Mouse (Mus musculus) limb, embryonic 11.5 days (tissue): ENCODE data around the gene Slc39a1. TPM values are rescaled to one million over a fixed set of nuclear protein-coding genes. Genes with fewer than 3 reads are reported as not detected.
A peak's percentile ranks its signal among the peaks of the same experiment; 100 is the strongest.

Experiments
- ATAC-seq: fragments of 200-750 bp; cut with Nextera tagmentation; 2 replicates; pipeline ENCODE4 v1.8.0; 2017; ENCODE audit warnings: low read depth; ENCODE audit not compliant: insufficient number of reproducible peaks, low FRiP score, low TSS enrichment
- DNase-seq: peaks from one replicate; pipeline ENCODE4 v3.0.0-alpha.2; 2015; ENCODE audit warnings: low spot score
- H3K27ac ChIP-seq: fragments of 300-500 bp; sonication (generic); replicated peaks from 2 replicates; pipeline ENCODE4 v1.5.1; 2014; ENCODE audit warnings: low read depth, mild to moderate bottlenecking, low read length
- H3K27me3 ChIP-seq: fragments of 300-500 bp; sonication (generic); 2 replicates; pipeline ENCODE4 v1.6.1; 2014; ENCODE audit warnings: mild to moderate bottlenecking, low read length, mixed read lengths; ENCODE audit not compliant: control insufficient read depth, insufficient read depth
- H3K36me3 ChIP-seq: fragments of 300-500 bp; sonication (generic); 2 replicates; pipeline ENCODE4 v1.6.1; 2014; ENCODE audit warnings: mild to moderate bottlenecking, low read length, moderate library complexity, mixed read lengths; ENCODE audit not compliant: control insufficient read depth, insufficient read depth
- H3K4me1 ChIP-seq: fragments of 300-500 bp; sonication (generic); 2 replicates; pipeline ENCODE4 v1.6.1; 2014; ENCODE audit warnings: low read length, mixed read lengths; ENCODE audit not compliant: control insufficient read depth, insufficient read depth
- H3K4me2 ChIP-seq: fragments of 300-500 bp; sonication (generic); 2 replicates; pipeline ENCODE4 v1.6.1; 2014; ENCODE audit warnings: low read depth, mild to moderate bottlenecking, moderate library complexity; ENCODE audit not compliant: severe bottlenecking
- H3K4me3 ChIP-seq: fragments of 300-500 bp; sonication (generic); 2 replicates; pipeline ENCODE4 v1.5.1; 2014; ENCODE audit warnings: low read depth, low read length
- H3K9ac ChIP-seq: fragments of 300-500 bp; sonication (generic); 2 replicates; pipeline ENCODE4 v1.6.1; 2014; ENCODE audit warnings: mild to moderate bottlenecking, low read length
- H3K9me3 ChIP-seq: fragments of 300-500 bp; sonication (generic); 2 replicates; pipeline ENCODE4 v1.6.1; 2016; ENCODE audit warnings: low read length; ENCODE audit not compliant: control insufficient read depth
- WGBS: fragments of 180-500 bp; shearing (Covaris S2); extraction: QIAGEN DNeasy Blood & Tissue Kit; methylation state at CpG from one replicate; pipeline ENCODE4 v1.1.7; 2014; 5-methylcytosine and 5-hydroxymethylcytosine counted together
- polyA plus RNA-seq: library from polyadenylated mRNA; unstranded; fragments of >200 nt; fragmentation: Nextera tagmentation; extraction: Ambion mirVana; gene quantifications from 2 replicates; pipeline ENCODE4 v1.2.1, GENCODE M21; 2014

Slc39a1 gene
- polyA plus RNA-seq, 1 experiment from 2014 or later = 58.3 TPM

GRCm38 (mm10) chr3:90224331-90224730 is 23.6 kb upstream of the Slc39a1 start:
- peaks cover 6% of the 10 kb centered on the region; the same call in 1 of the 2 replicates for H3K36me3 ChIP-seq
- H3K4me3 ChIP-seq = no peak overlapping the region
- DNase-seq (no peak), ATAC-seq (no peak)
- no peak overlapping the region for H3K9ac ChIP-seq
- WGBS = 78% methylated on average over 10 of the region's 10 CpGs
- H3K4me2 ChIP-seq = no peak overlapping the region
- no peak overlapping the region for H3K27ac ChIP-seq
- no peaks in the 10 kb centered on the region for H3K9me3 ChIP-seq
- no peaks in the 10 kb centered on the region for H3K4me1 ChIP-seq
- H3K27me3 ChIP-seq = no peaks in the 10 kb centered on the region

DNA sequence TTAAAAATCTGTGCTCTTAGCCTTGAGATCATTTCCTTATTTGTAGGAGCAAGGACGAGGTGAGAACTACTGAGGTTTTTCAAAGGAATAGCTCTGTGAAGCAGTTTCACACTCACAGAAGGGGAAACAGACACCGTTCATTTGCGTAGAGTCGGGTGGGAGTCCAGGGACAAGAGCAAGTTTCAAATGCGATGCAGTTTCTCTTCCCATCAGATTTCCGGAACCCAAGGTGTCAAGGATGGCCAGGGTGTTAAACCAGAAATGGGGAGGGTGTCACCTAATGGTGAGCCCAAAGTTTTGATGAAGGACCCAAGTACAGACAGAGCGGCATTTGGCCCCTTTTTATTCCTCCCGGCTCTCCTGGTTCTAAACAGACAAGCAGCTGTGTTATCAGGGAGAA is 16.9 kb upstream of the Slc39a1 start:
- no peak for DNase-seq
- Histone ChIP-seq H3K4me2 (peak overlapping the region; percentile 73), H3K4me3 (peak overlapping the region; percentile 66), H3K4me1 (peaks cover 2% of the 10 kb centered on the region; the same call in 1 of the 2 replicates), H3K27ac (no peak overlapping the region; the same call in 1 of the 2 replicates), H3K27me3 (no peaks in the 10 kb centered on the region), H3K9me3 (no peaks in the 10 kb centered on the region), H3K9ac (peak overlapping the region; percentile 83), H3K36me3 (peaks cover 2% of the 10 kb centered on the region; the same call in 1 of the 2 replicates)
- 9% methylated on average over 8 of the region's 8 CpGs for whole genome bisulfite sequencing
- ATAC-seq = no peak

DNA sequence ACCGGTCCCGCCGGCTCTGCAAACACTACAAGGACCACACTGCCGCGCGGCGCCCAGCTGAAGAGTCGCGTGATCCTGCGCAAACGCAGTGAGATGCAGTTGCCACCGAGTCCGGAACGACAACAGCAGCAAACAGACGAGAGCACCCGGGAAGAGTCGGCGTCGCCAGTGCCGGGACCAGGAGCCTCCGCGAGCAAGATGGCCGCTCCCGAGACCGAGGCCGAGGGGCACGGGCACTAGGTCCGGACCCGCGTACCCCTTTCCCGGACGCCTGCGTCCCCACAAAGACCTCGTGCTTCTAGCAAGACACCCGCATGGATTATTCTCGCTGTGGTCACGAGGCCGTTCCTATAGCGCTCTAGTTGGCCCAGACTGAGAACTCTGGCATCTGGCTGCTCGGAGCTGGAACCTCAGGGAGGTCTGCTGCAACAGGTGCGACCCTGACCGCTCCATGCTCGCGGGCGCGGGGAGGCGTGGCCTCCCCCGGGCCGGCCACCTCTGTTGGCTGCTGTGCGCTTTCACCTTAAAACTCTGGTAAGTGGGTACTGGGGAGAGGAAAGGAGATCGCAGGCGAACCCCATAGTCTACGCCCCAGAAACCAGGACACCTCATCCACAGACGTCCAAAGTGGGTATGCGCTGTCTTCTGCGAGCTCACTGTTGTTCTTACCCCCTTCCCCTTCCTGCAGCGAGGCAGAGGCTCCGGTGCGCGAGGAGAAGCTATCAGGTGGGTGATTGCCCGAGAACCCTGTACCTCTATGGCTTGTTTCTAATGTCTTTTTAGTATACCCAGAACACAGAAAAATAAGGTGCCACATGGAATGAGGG is 16.3 kb upstream of the Slc39a1 start, which contains the start of gene Jtb:
TSS of gene Jtb (plus strand) at position 91 of the 827 bp plus-strand sequence.
- Histone ChIP-seq H3K27ac (peak within 1 kb of the TSS; percentile 74), H3K27me3 (no peaks in the 10 kb centered on the region), H3K9ac (peak within 1 kb of the TSS; percentile 83), H3K4me2 (peak within 1 kb of the TSS; percentile 73), H3K9me3 (no peaks in the 10 kb centered on the region), H3K36me3 (peaks cover 2% of the 10 kb centered on the region; the same call in 1 of the 2 replicates), H3K4me3 (peak within 1 kb of the TSS; percentile 66), H3K4me1 (peaks cover 2% of the 10 kb centered on the region; the same call in 1 of the 2 replicates)
- peak; percentile 93 for DNase-seq
- under 1% methylated on average over 61 of the region's 61 CpGs for WGBS
- ATAC-seq = peak; percentile 93

GRCm38 (mm10) chr3:90241251-90241650 is 6.7 kb upstream of the Slc39a1 start:
- no peak for ATAC-seq
- Histone ChIP-seq H3K4me1 (0 out of 2 replicates have a peak, but pooled peaks cover 7% of the 10 kb centered on the region), H3K4me2 (no peak overlapping the region), H3K9ac (no peak overlapping the region), H3K27ac (no peak overlapping the region), H3K36me3 (no peaks in the 10 kb centered on the region), H3K4me3 (no peak overlapping the region), H3K27me3 (no peaks in the 10 kb centered on the region), H3K9me3 (no peaks in the 10 kb centered on the region)
- WGBS = 88% methylated on average over 2 of the region's 2 CpGs
- no peak for DNase-seq

GRCm38 (mm10) chr3:90241669-90242358 is 6.2 kb upstream of the Slc39a1 start:
- no peak for DNase-seq
- H3K9me3 ChIP-seq = no peaks in the 10 kb centered on the region
- 0 out of 2 replicates have a peak, but pooled peaks cover 7% of the 10 kb centered on the region for H3K4me1 ChIP-seq
- H3K27me3 ChIP-seq = no peaks in the 10 kb centered on the region
- ATAC-seq = no peak
- no peak overlapping the region for H3K4me2 ChIP-seq
- 85% methylated on average over 10 of the region's 10 CpGs for WGBS
- no peak overlapping the region for H3K9ac ChIP-seq
- no peaks in the 10 kb centered on the region for H3K36me3 ChIP-seq
- no peak overlapping the region for H3K27ac ChIP-seq
- H3K4me3 ChIP-seq = no peak overlapping the region

DNA sequence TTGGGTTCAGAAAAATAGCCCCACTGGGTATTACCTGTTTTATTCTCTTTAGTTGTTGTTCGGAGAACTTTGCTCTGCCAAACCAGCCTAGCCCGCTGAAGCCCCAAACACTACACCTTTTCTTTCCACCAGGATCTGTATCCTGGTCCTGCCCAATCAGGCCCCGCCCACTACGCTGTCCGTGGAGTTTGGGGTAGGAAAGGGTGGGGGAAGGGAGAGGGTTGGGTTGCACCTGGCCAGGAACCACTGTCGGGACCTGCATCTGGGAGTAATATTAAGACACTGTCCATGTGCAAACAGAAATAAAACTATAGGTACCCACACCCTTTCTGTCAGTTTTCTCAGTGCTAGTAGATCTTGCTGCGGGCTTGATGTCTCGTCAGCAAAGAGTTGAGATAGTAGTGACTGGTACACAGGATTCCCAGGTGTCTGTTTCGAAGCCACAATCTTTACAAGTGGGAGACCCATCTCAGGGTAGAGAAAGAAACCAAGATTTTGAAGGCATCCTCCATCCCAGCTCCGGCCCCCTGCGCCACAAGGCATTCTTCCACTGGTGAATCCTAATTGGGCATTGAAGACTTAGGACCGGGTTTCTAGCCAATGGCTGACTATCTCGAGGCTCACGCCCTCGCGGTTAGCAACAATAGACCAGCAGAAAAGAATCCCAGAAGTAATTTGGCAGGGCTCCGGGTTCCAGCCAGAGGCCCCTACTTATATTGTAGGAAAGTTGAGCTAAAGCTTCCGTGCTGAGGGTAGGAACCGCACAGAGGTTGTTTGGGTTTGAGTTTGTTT is 4.8 kb upstream of the Slc39a1 start, which contains the start of gene Creb3l4:
TSS of gene Creb3l4 (minus strand) at position 529 of the 792 bp plus-strand sequence.
- no peaks in the 10 kb centered on the region for H3K36me3 ChIP-seq
- H3K4me1 ChIP-seq = peaks cover 7% of the 10 kb centered on the region; the same call in 1 of the 2 replicates
- WGBS = 4% methylated on average over 19 of the region's 19 CpGs
- H3K9ac ChIP-seq = peak within 1 kb of the TSS; percentile 50
- H3K4me3 ChIP-seq = peak within 1 kb of the TSS; percentile 28
- peak within 1 kb of the TSS; percentile 66 for H3K4me2 ChIP-seq
- no peaks in the 10 kb centered on the region for H3K9me3 ChIP-seq
- no peaks in the 10 kb centered on the region for H3K27me3 ChIP-seq
- DNase-seq = peak; percentile 74
- H3K27ac ChIP-seq = peak within 1 kb of the TSS; percentile 42; the same call in 1 of the 2 replicates
- ATAC-seq = peak; percentile 76

- peaks cover 3% of the 10 kb centered on the region; the same call in 1 of the 2 replicates for H3K36me3 ChIP-seq
- no peak overlapping the region for H3K9ac ChIP-seq
- H3K27ac ChIP-seq = no peak overlapping the region
- peaks cover 12% of the 10 kb centered on the region for H3K4me1 ChIP-seq
- DNase-seq = no peak
- 75% methylated on average over 2 of the region's 2 CpGs for WGBS
- H3K4me2 ChIP-seq = no peak overlapping the region
- no peak for ATAC-seq
- no peaks in the 10 kb centered on the region for H3K27me3 ChIP-seq
- H3K4me3 ChIP-seq = no peak overlapping the region
- H3K9me3 ChIP-seq = no peaks in the 10 kb centered on the region
These were observed 2.6 kb upstream of the Slc39a1 start for GRCm38 (mm10) chr3:90245406-90245805.

DNA sequence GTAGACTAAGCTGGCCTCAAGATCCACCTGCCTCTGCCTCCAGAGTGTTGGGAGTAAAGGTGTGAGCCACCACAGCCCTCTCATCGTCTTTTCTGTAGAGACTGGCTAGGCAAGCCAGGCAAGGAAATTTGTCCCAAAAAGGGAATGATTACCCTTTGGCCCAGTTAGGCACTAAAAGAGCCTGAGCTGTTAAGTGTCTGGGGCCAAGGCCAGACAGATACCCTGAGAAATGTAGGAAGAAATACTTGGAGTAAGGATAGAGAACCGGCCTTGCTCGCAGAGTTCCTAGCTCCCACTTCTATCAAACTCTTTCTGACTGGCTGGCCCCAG is 377 bp upstream of the Slc39a1 start:
- Histone ChIP-seq H3K9me3 (no peaks in the 10 kb centered on the region), H3K4me2 (peak overlapping the region; percentile 83), H3K27me3 (no peaks in the 10 kb centered on the region), H3K9ac (peak overlapping the region; percentile 44; the same call in 1 of the 2 replicates), H3K4me3 (peak overlapping the region; percentile 65), H3K27ac (peak overlapping the region; percentile 87), H3K36me3 (peaks cover 7% of the 10 kb centered on the region), H3K4me1 (peaks cover 12% of the 10 kb centered on the region)
- no peak; the same call in 1 of the 2 replicates for ATAC-seq
- WGBS = 2% methylated on average over 3 of the region's 3 CpGs
- DNase-seq = no peak
